Comparison of ENCODE assay signal across 8 mouse cellular contexts in the genomic region with DNA sequence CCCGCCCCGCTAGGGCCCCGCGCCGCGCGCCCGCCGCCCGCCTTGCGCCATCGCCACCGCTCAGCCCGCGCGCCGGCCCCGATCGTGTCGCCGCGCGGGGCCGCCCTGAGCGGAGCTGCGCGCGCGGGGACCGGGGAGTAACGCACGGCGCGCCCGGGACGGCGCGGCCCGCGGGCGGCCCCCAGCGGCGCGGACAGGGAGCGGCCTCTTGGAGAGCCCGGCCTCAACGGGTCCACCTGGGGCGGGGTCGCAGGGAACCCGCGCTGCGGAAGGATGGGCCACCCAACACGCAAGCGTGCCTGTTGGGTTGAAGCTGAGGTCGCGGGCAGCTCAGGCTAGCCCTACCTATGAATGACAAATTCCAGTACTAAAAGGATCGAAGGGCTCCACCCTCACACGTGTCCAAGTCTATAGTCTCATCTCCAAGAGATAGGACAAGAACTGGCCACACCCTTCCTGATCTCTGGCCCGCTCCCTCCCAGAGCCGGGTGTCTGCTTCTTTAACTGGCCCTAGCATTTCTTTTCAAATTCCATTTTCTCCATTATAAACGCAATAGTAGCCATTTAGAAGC. TPM values are rescaled to one million over a fixed set of nuclear protein-coding genes. Genes with fewer than 3 reads are reported as not detected.
DNase-seq lines count a peak whose midpoint lies in the region; ATAC-seq and TF ChIP-seq lines count a peak whose summit lies in the region.

A gene (minus strand): TSS at position 228 of the 572 bp plus-strand sequence.

- H3K9me3 ChIP-seq in kidney, postnatal 0 days (replicated peaks; ENCODE audit: low read length), result no peaks in the 10 kb centered on the region
- H3K9me3 ChIP-seq in stomach, postnatal 0 days (ENCODE audit: control insufficient read depth, low read length), result no peaks in the 10 kb centered on the region

- H3K4me3 ChIP-seq in cortical plate, adult 2 months (ENCODE audit: insufficient read depth, low read length), result peak within 1 kb of the TSS; percentile 73
- H3K4me3 ChIP-seq in kidney, postnatal 0 days (replicated peaks; ENCODE audit: low read depth, low read length), result peak within 1 kb of the TSS; percentile 50
- peak within 1 kb of the TSS; percentile 20 for H3K4me3 ChIP-seq in liver, adult 2 months (ENCODE audit: insufficient read depth, low read depth, low read length)
- H3K4me3 ChIP-seq in stomach, postnatal 0 days (ENCODE audit: low read depth, low read length), result peak within 1 kb of the TSS; percentile 56

- H3K36me3 ChIP-seq in kidney, postnatal 0 days (ENCODE audit: insufficient read depth, low read length), result no peaks in the 10 kb centered on the region
- no peaks in the 10 kb centered on the region for H3K36me3 ChIP-seq in liver, adult 2 months (ENCODE audit: control insufficient read depth, insufficient read depth, low read length)
- no peaks in the 10 kb centered on the region for H3K36me3 ChIP-seq in stomach, postnatal 0 days (ENCODE audit: control insufficient read depth, insufficient read depth, low read length)

- H3K27ac ChIP-seq in cortical plate, adult 2 months (ENCODE audit: insufficient read depth, low read length), result peak within 1 kb of the TSS; percentile 69
- no peak within 1 kb of the TSS for H3K27ac ChIP-seq in kidney, postnatal 0 days
- no peak within 1 kb of the TSS for H3K27ac ChIP-seq in liver, adult 2 months (replicated peaks; ENCODE audit: insufficient read depth, low read depth, low read length)
- peak within 1 kb of the TSS; percentile 77 for H3K27ac ChIP-seq in stomach, postnatal 0 days (replicated peaks)

- TF ChIP-seq CTCF in cortical plate, adult 2 months (IDR thresholded peaks at IDR 0.05; ENCODE audit: extremely low read depth, insufficient read depth, low read length), result no peak
- TF ChIP-seq CTCF in kidney, postnatal 0 days (IDR thresholded peaks at IDR 0.05; ENCODE audit: low read depth), result peak; percentile 35; the same call in 1 of the 2 replicates
- TF ChIP-seq CTCF in liver, adult 2 months (IDR thresholded peaks at IDR 0.05; ENCODE audit: low read depth, low read length), result peak; percentile 66
- peak; percentile 56 for TF ChIP-seq CTCF in stomach, postnatal 0 days (IDR thresholded peaks at IDR 0.05; ENCODE audit: low read depth)

- H3K4me1 ChIP-seq in cortical plate, adult 2 months (ENCODE audit: control insufficient read depth, insufficient read depth, low read length), result peaks cover 9% of the 10 kb centered on the region
- peaks cover 12% of the 10 kb centered on the region for H3K4me1 ChIP-seq in kidney, postnatal 0 days (replicated peaks; ENCODE audit: insufficient read depth, low read length)
- H3K4me1 ChIP-seq in liver, adult 2 months (ENCODE audit: control insufficient read depth, insufficient read depth, low read length), result no peaks in the 10 kb centered on the region
- 0 out of 2 replicates have a peak, but pooled peaks cover 2% of the 10 kb centered on the region for H3K4me1 ChIP-seq in stomach, postnatal 0 days (replicated peaks; ENCODE audit: control insufficient read depth, insufficient read depth)

- peak; percentile 46 to 49 for DNase-seq in lung, adult 18-20 months
- DNase-seq in lung, postnatal 25 days (ENCODE audit: low spot score), result no peak
- DNase-seq in heart, adult 9 months (ENCODE audit: low spot score in 2 of 2), result peak; percentile 42 to 47
- DNase-seq in kidney, postnatal 0 days (ENCODE audit: low spot score), result peak; percentile 41
- no peak for DNase-seq in liver, adult 2 months (ENCODE audit: extremely low read depth, low read depth, low spot score)
- DNase-seq in naive thymus-derived CD4-positive, alpha-beta T cell, adult 2 months (ENCODE audit: low read depth), result peak; percentile 72
- DNase-seq in stomach, postnatal 0 days (ENCODE audit: low spot score), result peak; percentile 76

- no peak; the same call in 1 of the 2 replicates for TF ChIP-seq POLR2A in cortical plate, adult 2 months (IDR thresholded peaks at IDR 0.05; ENCODE audit: extremely low read depth, insufficient read depth, low read length)
- no peak for TF ChIP-seq POLR2A in liver, adult 2 months (IDR thresholded peaks at IDR 0.05; ENCODE audit: extremely low read depth, insufficient read depth, low read length)

- H3K9ac ChIP-seq in kidney, postnatal 0 days (ENCODE audit: low read depth, low read length), result peak within 1 kb of the TSS; percentile 74
- peak within 1 kb of the TSS; percentile 63 for H3K9ac ChIP-seq in liver, adult 2 months (ENCODE audit: low read depth, low read length)
- peak within 1 kb of the TSS; percentile 87 for H3K9ac ChIP-seq in stomach, postnatal 0 days (ENCODE audit: low read length)

- peak; percentile 66 for ATAC-seq in kidney, postnatal 0 days (replicated peaks; ENCODE audit: low FRiP score, low read depth)
- ATAC-seq in stomach, postnatal 0 days (ENCODE audit: low FRiP score, low TSS enrichment), result peak; percentile 82

- 2% methylated on average over 60 of the region's 61 CpGs for WGBS in kidney, postnatal 0 days
- WGBS in liver, adult 2 months, result 5% methylated on average over 60 of the region's 61 CpGs
- 2% methylated on average over 53 of the region's 61 CpGs for WGBS in stomach, postnatal 0 days

- no peaks in the 10 kb centered on the region for H3K79me2 ChIP-seq in liver, adult 2 months (ENCODE audit: control insufficient read depth, insufficient read depth, low read length)

- H3K4me2 ChIP-seq in kidney, postnatal 0 days (ENCODE audit: low read length), result peak within 1 kb of the TSS; percentile 98
- peak within 1 kb of the TSS; percentile 90 for H3K4me2 ChIP-seq in stomach, postnatal 0 days (replicated peaks; ENCODE audit: low read depth)

- peaks cover 16% of the 10 kb centered on the region; the same call in 1 of the 2 replicates for H3K27me3 ChIP-seq in kidney, postnatal 0 days (ENCODE audit: insufficient read depth, low read length)
- peaks cover 4% of the 10 kb centered on the region; the same call in 1 of the 2 replicates for H3K27me3 ChIP-seq in liver, adult 2 months (ENCODE audit: control insufficient read depth, insufficient read depth, low read length)
- no peaks in the 10 kb centered on the region for H3K27me3 ChIP-seq in stomach, postnatal 0 days (ENCODE audit: control insufficient read depth, insufficient read depth, low read length)

- no peak for TF ChIP-seq EP300 in stomach, postnatal 0 days (optimal IDR thresholded peaks at IDR 0.05)

RNA-seq across cellular contexts. Expression of the gene that starts here (rescaled TPM):
- 271 and 275 TPM in 2 replicates for polyA plus RNA-seq in cortical plate, adult 2 months (2012; rRNA removed)
- polyA plus RNA-seq in kidney, postnatal 0 days (2015; fragmentation: Nextera tagmentation; extraction: Ambion mirVana), result 6.5 and 6.9 TPM in 2 replicates
- 1.5 TPM in 2 replicates for total RNA-seq in liver, adult 2 months (2014; rRNA removed)
- polyA plus RNA-seq in liver, adult 2 months (2012; rRNA removed), result 0.60 and 1.3 TPM in 2 replicates
- polyA plus RNA-seq in stomach, postnatal 0 days (2015; fragmentation: Nextera tagmentation; extraction: Ambion mirVana), result 13.8 and 14.9 TPM in 2 replicates

Comparison
In these comparisons a context has a peak if more than half of its experiments do, and no peak if none do; other contexts are left out.
1. RNA of the gene that starts here (polyA plus RNA-seq): 271 to 275 TPM in cortical plate, adult 2 months; 13.8 to 14.9 TPM in stomach, postnatal 0 days, 6.5 to 6.9 TPM in kidney, postnatal 0 days and 0.60 to 1.3 TPM in liver, adult 2 months; every median in the first group is over 10 times any median in the second.
2. DNase-seq: peak in lung, adult 18-20 months (2 of 2), heart, adult 9 months (2 of 2), kidney, postnatal 0 days (single experiment), naive thymus-derived CD4-positive, alpha-beta T cell, adult 2 months (single experiment) and stomach, postnatal 0 days (single experiment); none in lung, postnatal 25 days (single experiment) and liver, adult 2 months (single experiment).
3. H3K27ac ChIP-seq: peak in cortical plate, adult 2 months (single experiment) and stomach, postnatal 0 days (single experiment); none in kidney, postnatal 0 days (single experiment) and liver, adult 2 months (single experiment).
4. H3K4me3 ChIP-seq: peak in every context shown above with its lines; median percentile 73 in cortical plate, adult 2 months; 56 in stomach, postnatal 0 days; 50 in kidney, postnatal 0 days; 20 in liver, adult 2 months.
5. Peak in every context shown above with its lines, with median percentiles within 50 percentile points of each other: H3K9ac ChIP-seq.